Mouse (Mus musculus) lung, embryonic 14.5 days (tissue): ENCODE results near the gene Cx3cl1. TPM values are rescaled to one million over a fixed set of nuclear protein-coding genes. Genes with fewer than 3 reads are reported as not detected.

Experiments used
- ATAC-seq: fragments of 200-750 bp; cut with Nextera tagmentation; 2 replicates; pipeline ENCODE4 v1.8.0; 2017; ENCODE audit warnings: mild to moderate bottlenecking, moderate TSS enrichment, moderate library complexity; ENCODE audit not compliant: insufficient read depth
- DNase-seq: peaks from one replicate; pipeline ENCODE4 v3.0.0-alpha.2; 2015
- H3K27ac ChIP-seq: fragments of 300-500 bp; sonication (generic); 2 replicates; pipeline ENCODE4 v1.5.1; 2014; ENCODE audit warnings: low read depth, mild to moderate bottlenecking, moderate library complexity
- H3K27me3 ChIP-seq: fragments of 300-500 bp; sonication (generic); 2 replicates; pipeline ENCODE4 v1.6.1; 2014; ENCODE audit warnings: low read length, control low read depth; ENCODE audit not compliant: insufficient read depth
- H3K36me3 ChIP-seq: fragments of 300-500 bp; sonication (generic); 2 replicates; pipeline ENCODE4 v1.6.1; 2014; ENCODE audit warnings: control low read depth; ENCODE audit not compliant: insufficient read depth
- H3K4me1 ChIP-seq: fragments of 300-500 bp; sonication (generic); 2 replicates; pipeline ENCODE4 v1.6.1; 2014; ENCODE audit warnings: antibody characterized with exemption, control low read depth; ENCODE audit not compliant: insufficient read depth
- H3K4me2 ChIP-seq: fragments of 300-500 bp; sonication (generic); 2 replicates; pipeline ENCODE4 v1.6.1; 2014; ENCODE audit warnings: mild to moderate bottlenecking
- H3K4me3 ChIP-seq: fragments of 300-500 bp; sonication (generic); 2 replicates; pipeline ENCODE4 v1.5.1; 2014; ENCODE audit warnings: low read depth, low read length
- H3K9ac ChIP-seq: fragments of 300-500 bp; sonication (generic); 2 replicates; pipeline ENCODE4 v1.6.1; 2014
- H3K9me3 ChIP-seq: fragments of 300-500 bp; sonication (generic); 2 replicates; pipeline ENCODE4 v1.6.1; 2016; ENCODE audit warnings: low read depth, low read length, control low read depth
- CTCF ChIP-seq: IDR thresholded peaks from 2 replicates; pipeline ENCODE4 v1.5.1; 2016; ENCODE audit warnings: antibody characterized with exemption, low read depth
- WGBS: fragments of 180-500 bp; shearing (Covaris S2); extraction: QIAGEN DNeasy Blood & Tissue Kit; methylation state at CpG from one replicate; pipeline ENCODE4 v1.1.7; 2014; 5-methylcytosine and 5-hydroxymethylcytosine counted together
- polyA plus RNA-seq: library from polyadenylated mRNA; unstranded; fragments of >200 nt; fragmentation: Nextera tagmentation; extraction: Ambion mirVana; gene quantifications from 2 replicates; pipeline ENCODE4 v1.2.1, GENCODE M21; 2014

The Cx3cl1 gene
- polyA plus RNA-seq, 1 experiment from 2014 or later = 7.3 TPM

DNA sequence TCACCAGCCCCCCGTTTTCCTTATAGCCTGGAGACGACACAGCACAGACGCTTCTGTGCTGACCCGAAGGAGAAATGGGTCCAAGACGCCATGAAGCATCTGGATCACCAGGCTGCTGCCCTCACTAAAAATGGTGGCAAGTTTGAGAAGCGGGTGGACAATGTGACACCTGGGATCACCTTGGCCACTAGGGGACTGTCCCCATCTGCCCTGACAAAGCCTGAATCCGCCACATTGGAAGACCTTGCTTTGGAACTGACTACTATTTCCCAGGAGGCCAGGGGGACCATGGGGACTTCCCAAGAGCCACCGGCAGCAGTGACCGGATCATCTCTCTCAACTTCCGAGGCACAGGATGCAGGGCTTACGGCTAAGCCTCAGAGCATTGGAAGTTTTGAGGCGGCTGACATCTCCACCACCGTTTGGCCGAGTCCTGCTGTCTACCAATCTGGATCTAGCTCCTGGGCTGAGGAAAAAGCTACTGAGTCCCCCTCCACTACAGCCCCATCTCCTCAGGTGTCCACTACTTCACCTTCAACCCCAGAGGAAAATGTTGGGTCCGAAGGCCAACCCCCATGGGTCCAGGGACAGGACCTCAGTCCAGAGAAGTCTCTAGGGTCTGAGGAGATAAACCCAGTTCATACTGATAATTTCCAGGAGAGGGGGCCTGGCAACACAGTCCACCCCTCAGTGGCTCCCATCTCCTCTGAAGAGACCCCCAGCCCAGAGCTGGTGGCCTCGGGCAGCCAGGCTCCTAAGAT, 7.9 kb downstream of the Cx3cl1 start:
- no peak overlapping the region for H3K4me2 ChIP-seq
- H3K9me3 ChIP-seq = no peaks in the 10 kb centered on the region
- WGBS = 89% methylated on average over 16 of the region's 16 CpGs
- H3K4me3 ChIP-seq = no peak overlapping the region
- ATAC-seq = no peak
- H3K9ac ChIP-seq = no peak overlapping the region
- DNase-seq = no peak
- H3K27me3 ChIP-seq = no peaks in the 10 kb centered on the region
- no peaks in the 10 kb centered on the region for H3K36me3 ChIP-seq
- peaks cover 13% of the 10 kb centered on the region for H3K4me1 ChIP-seq
- no peak overlapping the region for H3K27ac ChIP-seq
- no peak for TF ChIP-seq CTCF

DNA sequence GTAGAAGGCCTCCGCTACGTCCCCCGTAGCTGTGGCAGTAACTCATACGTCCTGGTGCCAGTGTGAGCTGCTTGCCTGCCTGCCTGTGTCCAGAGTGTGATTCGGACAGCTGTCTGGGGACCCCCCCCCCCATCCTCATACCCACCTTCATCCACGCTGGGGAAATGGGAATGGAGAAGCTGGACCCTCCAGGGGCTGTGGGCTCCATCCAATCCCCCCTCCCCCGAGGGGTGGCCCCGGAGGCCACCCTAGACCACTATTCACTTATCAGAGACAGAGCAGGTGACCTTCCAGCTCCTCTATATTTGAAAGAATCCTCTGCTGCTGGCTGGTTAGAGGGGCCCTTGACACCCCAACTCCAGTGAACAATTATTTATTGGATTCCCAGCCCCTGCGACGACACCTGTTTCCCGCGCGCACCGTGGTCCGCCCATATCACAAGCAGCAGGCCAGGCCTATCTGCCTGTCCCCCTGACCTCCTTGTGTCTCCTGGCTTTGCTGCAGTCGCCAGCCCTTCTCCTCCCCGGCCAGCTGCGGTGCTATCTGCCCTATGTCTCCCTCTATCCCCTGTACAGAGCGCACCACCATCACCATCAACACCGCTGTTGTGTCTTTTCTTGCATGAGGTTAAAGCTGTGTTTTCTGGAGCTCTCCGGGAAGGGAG, 8.8 kb downstream of the Cx3cl1 start:
- H3K36me3 ChIP-seq = no peaks in the 10 kb centered on the region
- H3K4me2 ChIP-seq = no peak overlapping the region
- H3K27ac ChIP-seq = no peak overlapping the region
- no peaks in the 10 kb centered on the region for H3K9me3 ChIP-seq
- no peak for DNase-seq
- H3K4me1 ChIP-seq = peaks cover 13% of the 10 kb centered on the region
- H3K4me3 ChIP-seq = no peak overlapping the region
- no peak for TF ChIP-seq CTCF
- no peak overlapping the region for H3K9ac ChIP-seq
- ATAC-seq = no peak
- H3K27me3 ChIP-seq = no peaks in the 10 kb centered on the region
- 76% methylated on average over 21 of the region's 21 CpGs for WGBS

DNA sequence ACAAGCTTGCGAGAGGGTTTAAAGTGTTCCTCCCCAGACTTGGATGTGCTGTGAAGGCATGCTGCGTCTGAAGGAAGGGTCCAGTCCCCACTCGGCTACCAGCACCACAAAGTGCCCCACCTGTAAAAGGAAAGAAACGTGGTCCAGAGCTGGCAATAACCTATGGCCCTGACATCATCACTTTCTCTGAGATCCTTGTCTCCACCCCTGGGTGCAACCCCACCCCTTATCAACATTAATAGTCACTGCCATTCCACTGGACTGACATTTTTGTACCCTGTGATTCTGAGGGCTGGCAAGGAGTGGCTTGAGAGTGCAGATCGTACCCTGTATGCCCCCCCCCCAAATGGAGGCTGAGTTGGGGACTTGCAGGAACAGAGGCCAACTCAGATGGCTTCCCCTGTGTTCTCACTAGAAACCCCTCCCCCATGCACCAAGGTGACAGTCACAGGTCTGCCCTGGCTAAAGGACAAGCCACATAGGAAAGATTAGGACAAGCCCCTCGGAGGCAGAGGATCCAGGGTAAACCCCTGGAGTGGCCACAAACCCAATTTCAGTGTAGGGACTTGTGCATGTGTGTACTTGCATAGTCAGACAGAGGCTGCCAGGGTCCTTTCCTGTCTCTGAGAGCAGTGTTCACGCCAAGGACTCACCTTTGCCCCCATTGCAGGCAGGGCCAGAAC, 9.5 kb downstream of the Cx3cl1 start:
- no peak for ATAC-seq
- no peak overlapping the region for H3K9ac ChIP-seq
- WGBS = 55% methylated on average over 7 of the region's 7 CpGs

DNA sequence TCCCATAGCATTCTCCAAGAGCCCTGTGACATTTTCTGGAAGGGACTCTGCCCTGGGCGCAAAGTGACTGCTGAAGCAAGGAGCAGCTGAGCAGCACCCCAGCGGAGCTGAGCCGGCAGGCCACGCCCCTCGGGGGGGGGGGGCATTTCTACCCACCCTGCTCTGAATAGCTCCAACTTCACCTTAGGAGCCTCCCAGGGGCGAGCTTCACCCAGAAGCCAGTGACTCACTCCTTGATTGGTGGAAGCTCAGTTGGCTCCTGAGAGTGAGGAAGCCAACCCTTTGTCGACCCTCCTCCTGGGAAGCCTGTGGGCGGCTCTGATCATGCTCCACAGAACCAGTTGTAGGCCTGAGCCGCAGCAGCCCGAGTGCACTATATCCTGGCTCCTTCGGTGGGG, 10.0 kb downstream of the Cx3cl1 start:
- Histone ChIP-seq H3K36me3 (no peaks in the 10 kb centered on the region), H3K27ac (no peak overlapping the region), H3K9ac (no peak overlapping the region), H3K27me3 (no peaks in the 10 kb centered on the region), H3K4me1 (peaks cover 13% of the 10 kb centered on the region), H3K9me3 (no peaks in the 10 kb centered on the region), H3K4me2 (0 out of 2 replicates have a peak overlapping the region, but pooled peaks have one; percentile 12), H3K4me3 (no peak overlapping the region)
- TF ChIP-seq CTCF = no peak
- ATAC-seq = peak; percentile 76
- 7% methylated on average over 11 of the region's 11 CpGs for WGBS
- peak; percentile 36 for DNase-seq

More for the DNA sequence above, 9.5 kb downstream of the Cx3cl1 start:
- Histone ChIP-seq H3K4me2 (0 out of 2 replicates have a peak overlapping the region, but pooled peaks have one; percentile 12), H3K4me1 (peaks cover 13% of the 10 kb centered on the region), H3K36me3 (no peaks in the 10 kb centered on the region), H3K9me3 (no peaks in the 10 kb centered on the region), H3K27me3 (no peaks in the 10 kb centered on the region), H3K27ac (no peak overlapping the region), H3K4me3 (no peak overlapping the region)
- TF ChIP-seq CTCF = no peak
- no peak for DNase-seq

DNA sequence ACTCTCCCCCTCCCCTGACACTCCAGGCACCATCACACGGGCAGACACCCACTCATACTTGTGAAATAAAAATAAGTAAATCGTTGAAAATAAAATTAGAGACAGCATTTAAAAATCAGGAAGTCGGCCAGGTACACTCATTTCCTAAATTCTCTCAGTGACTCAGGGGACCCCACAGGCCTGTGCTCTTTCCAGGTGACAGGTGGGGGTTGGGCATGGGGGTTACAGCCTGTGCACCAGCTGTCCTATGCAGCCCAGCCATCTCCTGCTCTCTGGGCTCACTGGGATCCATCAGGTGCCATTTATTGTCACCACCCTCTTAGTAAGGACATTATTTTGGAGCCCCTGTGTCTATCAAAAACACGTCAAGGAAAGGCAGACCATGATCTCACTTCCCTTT, 12.1 kb downstream of the Cx3cl1 start:
- Histone ChIP-seq H3K4me1 (peaks cover 2% of the 10 kb centered on the region; the same call in 1 of the 2 replicates), H3K4me3 (no peak overlapping the region)
- ATAC-seq = no peak

DNA sequence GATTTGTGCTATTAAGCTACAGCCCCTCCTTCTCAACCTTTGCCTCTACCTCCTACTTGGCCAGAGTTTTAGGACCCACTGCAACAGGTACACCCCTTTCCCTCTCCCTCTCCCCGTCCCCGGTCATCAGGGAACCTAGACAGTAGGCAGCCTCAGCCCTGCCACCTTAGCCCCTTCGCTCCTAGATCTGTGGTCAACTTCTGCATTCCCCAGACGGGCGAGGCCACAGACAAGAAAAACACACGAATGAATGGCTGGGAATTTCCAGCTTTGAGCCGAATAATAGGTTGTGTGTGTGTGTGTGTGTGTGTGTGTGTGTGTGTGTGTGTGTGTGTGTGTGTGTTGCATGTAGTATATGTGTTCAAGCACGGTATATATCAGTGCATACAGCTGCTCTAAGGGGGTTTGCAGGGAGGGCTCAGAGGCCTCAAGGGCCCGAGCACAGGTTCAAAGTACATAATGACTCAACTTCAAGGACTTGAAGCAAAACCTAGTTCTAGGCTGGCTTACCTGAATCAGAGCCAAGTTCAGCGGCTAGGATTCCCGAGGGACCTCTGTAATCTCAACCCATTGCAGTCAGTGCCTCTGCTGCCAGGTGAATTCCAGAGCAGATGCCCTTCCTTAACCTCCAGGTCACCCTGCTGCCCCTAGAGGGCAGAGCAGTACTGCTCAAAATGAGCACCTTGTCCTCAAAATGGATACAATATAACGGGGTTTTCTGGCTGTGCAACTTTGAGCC, 13.6 kb downstream of the Cx3cl1 start:
- TF ChIP-seq CTCF = peak; percentile 53
- no peaks in the 10 kb centered on the region for H3K27me3 ChIP-seq
- no peak overlapping the region for H3K9ac ChIP-seq
- peak; percentile 61 for DNase-seq
- no peak overlapping the region for H3K4me2 ChIP-seq
- no peaks in the 10 kb centered on the region for H3K9me3 ChIP-seq
- 42% methylated on average over 12 of the region's 12 CpGs for WGBS
- no peak overlapping the region; the same call in 1 of the 2 replicates for H3K27ac ChIP-seq
- H3K4me1 ChIP-seq = peaks cover 2% of the 10 kb centered on the region; the same call in 1 of the 2 replicates
- no peaks in the 10 kb centered on the region for H3K36me3 ChIP-seq
- no peak overlapping the region for H3K4me3 ChIP-seq
- ATAC-seq = peak; percentile 48; the same call in 1 of the 2 replicates

More for the DNA sequence above, 12.1 kb downstream of the Cx3cl1 start:
- Histone ChIP-seq H3K9me3 (no peaks in the 10 kb centered on the region), H3K27ac (no peak overlapping the region), H3K4me2 (no peak overlapping the region), H3K36me3 (no peaks in the 10 kb centered on the region), H3K9ac (no peak overlapping the region), H3K27me3 (no peaks in the 10 kb centered on the region)
- TF ChIP-seq CTCF = no peak
- WGBS = 70% methylated on average over 4 of the region's 4 CpGs
- DNase-seq = no peak
